Mouse (Mus musculus) CH12F3 (cell line): ENCODE results near the gene Apol8.

Experiments used
- in situ Hi-C: fragments of 300-500 bp; cut with MboI; formaldehyde crosslinking; loops from 2 replicates; pipeline ENCODE4 v1.14.3; 2020; ENCODE audit warnings: low sequenced_read_pairs

Apol8 gene

GRCm38 (mm10) chr15:77756848-77757247, at the start of gene Apol8:
Gene Apol8 (minus strand): TSS chr15:77757003.
- in situ Hi-C loops: no loop called here

- in situ Hi-C loops: no loop called here
Measured at GRCm38 (mm10) chr15:77805657-77806056, 48.9 kb upstream of the Apol8 start.

GRCm38 (mm10) chr15:77804949-77805348, 48.1 kb upstream of the Apol8 start:
- in situ Hi-C loops: no loop called here

GRCm38 (mm10) chr15:77804460-77804859, 47.7 kb upstream of the Apol8 start:
- in situ Hi-C loops: no loop called here

- in situ Hi-C loops: no loop called here
Measured at GRCm38 (mm10) chr15:77803747-77804146, 46.9 kb upstream of the Apol8 start.

- in situ Hi-C loops: no loop called here
Measured at GRCm38 (mm10) chr15:77802992-77803391, 46.2 kb upstream of the Apol8 start.

- in situ Hi-C loops: no loop called here
Measured at GRCm38 (mm10) chr15:77801188-77801587, 44.4 kb upstream of the Apol8 start.

GRCm38 (mm10) chr15:77800511-77800910, 43.7 kb upstream of the Apol8 start:
- in situ Hi-C loops: no loop called here

- in situ Hi-C loops: no loop called here
Measured at GRCm38 (mm10) chr15:77799491-77800474, 43.0 kb upstream of the Apol8 start.

GRCm38 (mm10) chr15:77798664-77799490, 42.1 kb upstream of the Apol8 start:
- in situ Hi-C loops: no loop called here

GRCm38 (mm10) chr15:77797609-77798411, 41.0 kb upstream of the Apol8 start:
- in situ Hi-C loops: no loop called here

GRCm38 (mm10) chr15:77796409-77797035, 39.7 kb upstream of the Apol8 start:
- in situ Hi-C loops: no loop called here

- in situ Hi-C loops: no loop called here
Measured at GRCm38 (mm10) chr15:77794908-77795356, 38.1 kb upstream of the Apol8 start.

- in situ Hi-C loops: no loop called here
Measured at GRCm38 (mm10) chr15:77794138-77794907, 37.5 kb upstream of the Apol8 start.

- in situ Hi-C loops: no loop called here
Measured at GRCm38 (mm10) chr15:77793554-77793953, 36.8 kb upstream of the Apol8 start.

GRCm38 (mm10) chr15:77793094-77793493, 36.3 kb upstream of the Apol8 start:
- in situ Hi-C loops: no loop called here

- in situ Hi-C loops: no loop called here
Measured at GRCm38 (mm10) chr15:77792056-77792455, 35.3 kb upstream of the Apol8 start.

GRCm38 (mm10) chr15:77790656-77791405, 34.0 kb upstream of the Apol8 start:
- in situ Hi-C loops: no loop called here

- in situ Hi-C loops: no loop called here
Measured at GRCm38 (mm10) chr15:77789186-77789585, 32.4 kb upstream of the Apol8 start.
